ENCODE assay signal across 29 mouse cellular contexts in genomic region chr8:119635958-119636357, GRCm38 (mm10). TPM values are rescaled to one million over a fixed set of nuclear protein-coding genes. Genes with fewer than 3 reads are reported as not detected.
DNase-seq lines count a peak whose midpoint lies in the region; ATAC-seq and TF ChIP-seq lines count a peak whose summit lies in the region.
"Had no signal": no experiment of that assay in that cellular context is flagged by ENCODE, and none has a peak within 500 bp of the region (broad histone marks: within the 10 kb centered on the region; RNA-seq: fewer than 3 reads in every experiment).

No protein-coding gene starts in this region.

- WGBS in hindbrain, embryonic 10.5 days: 54% methylated on average over 2 of the region's 2 CpGs
- WGBS in hindbrain, embryonic 14.5 days: 66% methylated on average over 2 of the region's 2 CpGs
- WGBS in midbrain, embryonic 10.5 days: 68% methylated on average over 2 of the region's 2 CpGs
- WGBS in midbrain, postnatal 0 days: 52% methylated on average over 2 of the region's 2 CpGs

- H3K4me1 ChIP-seq in hindbrain, embryonic 10.5 days (replicated peaks): peaks cover 60% of the 10 kb centered on the region
- peaks cover 2% of the 10 kb centered on the region; the same call in 1 of the 2 replicates for H3K4me1 ChIP-seq in hindbrain, embryonic 14.5 days (replicated peaks; ENCODE audit: control insufficient read depth, insufficient read depth, low read length)
- H3K4me1 ChIP-seq in midbrain, embryonic 10.5 days: peaks cover 41% of the 10 kb centered on the region
- H3K4me1 ChIP-seq in midbrain, postnatal 0 days (ENCODE audit: insufficient read depth, low read length): no peaks in the 10 kb centered on the region
- H3K4me1 ChIP-seq: liver, embryonic 13.5 days had no signal

- no peaks in the 10 kb centered on the region for H3K36me3 ChIP-seq in hindbrain, embryonic 10.5 days
- H3K36me3 ChIP-seq in hindbrain, embryonic 14.5 days (replicated peaks; ENCODE audit: control insufficient read depth, insufficient read depth): no peaks in the 10 kb centered on the region
- H3K36me3 ChIP-seq in midbrain, embryonic 10.5 days: no peaks in the 10 kb centered on the region
- H3K36me3 ChIP-seq in midbrain, postnatal 0 days (ENCODE audit: insufficient read depth, low read length): no peaks in the 10 kb centered on the region
- H3K36me3 ChIP-seq: forebrain, embryonic 12.5 days; intestine, embryonic 15.5 days; liver, embryonic 13.5 days had no signal

- H3K27ac ChIP-seq in hindbrain, embryonic 10.5 days: peak overlapping the region; percentile 57
- H3K27ac ChIP-seq in hindbrain, embryonic 14.5 days: no peak overlapping the region
- peak overlapping the region; percentile 76 for H3K27ac ChIP-seq in midbrain, embryonic 10.5 days (replicated peaks)
- no peak overlapping the region for H3K27ac ChIP-seq in midbrain, postnatal 0 days (ENCODE audit: low read depth, low read length)
- H3K27ac ChIP-seq: forebrain, embryonic 12.5 days; heart, adult 2 months; intestine, embryonic 15.5 days; kidney, postnatal 0 days; liver, embryonic 13.5 days had no signal

- H3K27me3 ChIP-seq in hindbrain, embryonic 10.5 days (ENCODE audit: insufficient read depth, poor library complexity, severe bottlenecking): peaks cover 55% of the 10 kb centered on the region
- H3K27me3 ChIP-seq in hindbrain, embryonic 14.5 days (ENCODE audit: control insufficient read depth, insufficient read depth, low read length): peaks cover 12% of the 10 kb centered on the region
- peaks cover 63% of the 10 kb centered on the region for H3K27me3 ChIP-seq in midbrain, embryonic 10.5 days (ENCODE audit: low read depth, poor library complexity, severe bottlenecking)
- peaks cover 2% of the 10 kb centered on the region; the same call in 1 of the 2 replicates for H3K27me3 ChIP-seq in midbrain, postnatal 0 days (ENCODE audit: insufficient read depth, low read length)

- no peak for TF ChIP-seq CTCF in midbrain, postnatal 0 days (IDR thresholded peaks at IDR 0.05)

- no peak overlapping the region for H3K4me3 ChIP-seq in hindbrain, embryonic 10.5 days
- no peak overlapping the region for H3K4me3 ChIP-seq in hindbrain, embryonic 14.5 days (replicated peaks; ENCODE audit: low read length)
- H3K4me3 ChIP-seq in midbrain, embryonic 10.5 days: no peak overlapping the region
- no peak overlapping the region for H3K4me3 ChIP-seq in midbrain, postnatal 0 days (ENCODE audit: low read depth, low read length)
- H3K4me3 ChIP-seq: forebrain, embryonic 12.5 days; heart, adult 2 months; intestine, embryonic 15.5 days; liver, embryonic 13.5 days had no signal

- no peak for ATAC-seq in hindbrain, embryonic 14.5 days (ENCODE audit: low FRiP score)
- ATAC-seq in midbrain, postnatal 0 days (ENCODE audit: low FRiP score): no peak
- ATAC-seq in granulocyte monocyte progenitor cell, adult 5-6 weeks (replicated peaks; ENCODE audit: poor library complexity, severe bottlenecking): 0 out of 2 replicates have a peak, but pooled peaks have one; percentile 4
- ATAC-seq: activated CD4-positive, CD25-positive, alpha-beta regulatory T cell, adult 4 months; forebrain, postnatal 0 days; hindbrain, postnatal 0 days had no signal

- no peak overlapping the region for H3K4me2 ChIP-seq in hindbrain, embryonic 14.5 days (replicated peaks)
- no peak overlapping the region for H3K4me2 ChIP-seq in midbrain, postnatal 0 days (ENCODE audit: low read depth, low read length, poor library complexity, severe bottlenecking)
- H3K4me2 ChIP-seq: forebrain, embryonic 12.5 days; liver, embryonic 13.5 days; lung, embryonic 14.5 days had no signal

- H3K9me3 ChIP-seq in hindbrain, embryonic 10.5 days: no peaks in the 10 kb centered on the region
- H3K9me3 ChIP-seq in hindbrain, embryonic 14.5 days (ENCODE audit: control insufficient read depth, low read length): no peaks in the 10 kb centered on the region
- H3K9me3 ChIP-seq in midbrain, embryonic 10.5 days (replicated peaks): no peaks in the 10 kb centered on the region
- no peaks in the 10 kb centered on the region for H3K9me3 ChIP-seq in midbrain, postnatal 0 days (ENCODE audit: low read length)
- H3K9me3 ChIP-seq: forebrain, embryonic 12.5 days; intestine, embryonic 15.5 days; liver, embryonic 13.5 days had no signal

- no peak overlapping the region for H3K9ac ChIP-seq in hindbrain, embryonic 14.5 days
- no peak overlapping the region for H3K9ac ChIP-seq in midbrain, postnatal 0 days (replicated peaks; ENCODE audit: low read length, poor library complexity, severe bottlenecking)
- H3K9ac ChIP-seq: forebrain, embryonic 12.5 days; forebrain, postnatal 0 days; intestine, embryonic 15.5 days; liver, embryonic 13.5 days had no signal

- DNase-seq in adrenal gland, adult 2 months: peak; percentile 47
- DNase-seq in adrenal gland, postnatal 36 days: no peak
- DNase-seq in hindbrain, embryonic 10.5 days (ENCODE audit: low spot score): no peak
- DNase-seq in hindbrain, embryonic 14.5 days (ENCODE audit: low spot score): no peak
- no peak for DNase-seq in midbrain, embryonic 10.5 days (ENCODE audit: low spot score)
- DNase-seq in midbrain, postnatal 0 days (ENCODE audit: low spot score): no peak
- DNase-seq in heart, postnatal 25 days (ENCODE audit: low spot score): no peak
- DNase-seq: adrenal gland, adult 8-10 months; forebrain, postnatal 0 days; liver, embryonic 13.5 days; thymus, adult 2 months; thymus, postnatal 36 days had no signal

- intact Hi-C loops in heart, postnatal 25 days (cut with DNase I): no loop called here

RNA-seq across cellular contexts. Expression of gene Kcng4, which starts 0.5 kb away (rescaled TPM):
- under 1 TPM; 0.45 to 0.66 TPM for total RNA-seq in adrenal gland, adult 2 months (2021)
- polyA plus RNA-seq in adrenal gland, adult 2 months (2012; rRNA removed): 1.2 and 1.6 TPM in 2 replicates
- total RNA-seq in adrenal gland, postnatal 36 days (2021): under 1 TPM; 0.30 to 0.33 TPM
- polyA plus RNA-seq in hindbrain, embryonic 10.5 days (2016; fragmentation: Nextera tagmentation; extraction: Ambion mirVana): 0.16 and 0.29 TPM in 2 replicates
- 0.09 and 0.16 TPM in 2 replicates for polyA plus RNA-seq in hindbrain, embryonic 14.5 days (2014; fragmentation: Nextera tagmentation; extraction: Ambion mirVana)
- polyA plus RNA-seq in midbrain, embryonic 10.5 days (2016; fragmentation: Nextera tagmentation; extraction: Ambion mirVana): 0.19 and 0.52 TPM in 2 replicates
- total RNA-seq in midbrain, postnatal 0 days (2014; rRNA removed): 0.61 and 1.6 TPM in 2 replicates
- 0.27 and 0.28 TPM in 2 replicates for polyA plus RNA-seq in midbrain, postnatal 0 days (2015; fragmentation: Nextera tagmentation; extraction: Ambion mirVana)
- not detected in 2 replicates for total RNA-seq in granulocyte monocyte progenitor cell, adult 5-6 weeks (2014; fragmentation: Nextera tagmentation)
- not detected in 2 replicates for total RNA-seq in granulocyte monocyte progenitor cell, adult 5-6 weeks (2017)
- under 1 TPM; 0.06 to 0.16 TPM for total RNA-seq in heart, postnatal 25 days (2021)
- total RNA-seq: CH12.LX; common myeloid progenitor, adult 5-6 weeks; left cerebral cortex, postnatal 4 days; neutrophil, adult 5-6 weeks had no signal
- polyA plus RNA-seq: activated CD4-positive, CD25-positive, alpha-beta regulatory T cell, adult 4 months; C2C12; heart, embryonic 14.5 days; liver, embryonic 13.5 days; lung, embryonic 14.5 days had no signal

RNA-seq across cellular contexts. Expression of gene Adad2, which starts 23.4 kb away (rescaled TPM):
- total RNA-seq in adrenal gland, adult 2 months (2021): not detected
- polyA plus RNA-seq in adrenal gland, adult 2 months (2012; rRNA removed): not detected in 2 replicates
- total RNA-seq in adrenal gland, postnatal 36 days (2021): not detected
- 0.16 and 0.41 TPM in 2 replicates for polyA plus RNA-seq in hindbrain, embryonic 10.5 days (2016; fragmentation: Nextera tagmentation; extraction: Ambion mirVana)
- polyA plus RNA-seq in hindbrain, embryonic 14.5 days (2014; fragmentation: Nextera tagmentation; extraction: Ambion mirVana): not detected in 2 replicates
- 0.28 TPM in 1 of 2 replicates, not detected in the other for polyA plus RNA-seq in midbrain, embryonic 10.5 days (2016; fragmentation: Nextera tagmentation; extraction: Ambion mirVana)
- total RNA-seq in midbrain, postnatal 0 days (2014; rRNA removed): 0.33 and 1.0 TPM in 2 replicates
- 0.22 and 0.23 TPM in 2 replicates for polyA plus RNA-seq in midbrain, postnatal 0 days (2015; fragmentation: Nextera tagmentation; extraction: Ambion mirVana)
- not detected in 2 replicates for total RNA-seq in granulocyte monocyte progenitor cell, adult 5-6 weeks (2014; fragmentation: Nextera tagmentation)
- not detected in 2 replicates for total RNA-seq in granulocyte monocyte progenitor cell, adult 5-6 weeks (2017)
- total RNA-seq in heart, postnatal 25 days (2021): not detected
- total RNA-seq: adrenal gland, adult 8-10 months; CH12.LX; common myeloid progenitor, adult 5-6 weeks; forebrain, postnatal 0 days; heart, adult 2 months; heart, postnatal 14 days; neutrophil, adult 5-6 weeks had no signal
- polyA plus RNA-seq: activated CD4-positive, CD25-positive, alpha-beta regulatory T cell, adult 4 months; C2C12; heart, adult 2 months; heart, embryonic 14.5 days; intestine, embryonic 15.5 days; kidney, adult 2 months; kidney, postnatal 0 days; liver, embryonic 13.5 days; lung, embryonic 14.5 days; neural tube, embryonic 11.5 days had no signal

RNA-seq across cellular contexts. Expression of gene Wfdc1, which starts 30.2 kb away (rescaled TPM):
- total RNA-seq in adrenal gland, adult 2 months (2021): 10 to 100 TPM; 17.0 to 21.0 TPM
- polyA plus RNA-seq in adrenal gland, adult 2 months (2012; rRNA removed): 41.3 and 51.7 TPM in 2 replicates
- total RNA-seq in adrenal gland, postnatal 36 days (2021): 10 to 100 TPM in 1 of 2 experiments, 1 to 10 TPM in 1; 9.7 to 15.6 TPM
- polyA plus RNA-seq in hindbrain, embryonic 10.5 days (2016; fragmentation: Nextera tagmentation; extraction: Ambion mirVana): 9.6 and 11.6 TPM in 2 replicates
- 5.5 and 6.1 TPM in 2 replicates for polyA plus RNA-seq in hindbrain, embryonic 14.5 days (2014; fragmentation: Nextera tagmentation; extraction: Ambion mirVana)
- 20.5 and 32.9 TPM in 2 replicates for polyA plus RNA-seq in midbrain, embryonic 10.5 days (2016; fragmentation: Nextera tagmentation; extraction: Ambion mirVana)
- 8.5 and 13.5 TPM in 2 replicates for total RNA-seq in midbrain, postnatal 0 days (2014; rRNA removed)
- 11.6 and 11.8 TPM in 2 replicates for polyA plus RNA-seq in midbrain, postnatal 0 days (2015; fragmentation: Nextera tagmentation; extraction: Ambion mirVana)
- not detected in 2 replicates for total RNA-seq in granulocyte monocyte progenitor cell, adult 5-6 weeks (2014; fragmentation: Nextera tagmentation)
- total RNA-seq in granulocyte monocyte progenitor cell, adult 5-6 weeks (2017): not detected in 2 replicates
- total RNA-seq in heart, postnatal 25 days (2021): 10 to 100 TPM; 45.5 to 49.2 TPM
- total RNA-seq: CH12.LX; common myeloid progenitor, adult 5-6 weeks; neutrophil, adult 5-6 weeks had no signal
- polyA plus RNA-seq: activated CD4-positive, CD25-positive, alpha-beta regulatory T cell, adult 4 months; C2C12 had no signal

RNA-seq across cellular contexts. Expression of gene Taf1c, which starts 30.9 kb away (rescaled TPM):
- total RNA-seq in adrenal gland, adult 2 months (2021): 10 to 100 TPM; 10.7 to 12.5 TPM
- 41.3 and 46.2 TPM in 2 replicates for polyA plus RNA-seq in adrenal gland, adult 2 months (2012; rRNA removed)
- total RNA-seq in adrenal gland, postnatal 36 days (2021): 10 to 100 TPM; 11.4 to 12.5 TPM
- 16.8 and 17.4 TPM in 2 replicates for polyA plus RNA-seq in hindbrain, embryonic 10.5 days (2016; fragmentation: Nextera tagmentation; extraction: Ambion mirVana)
- polyA plus RNA-seq in hindbrain, embryonic 14.5 days (2014; fragmentation: Nextera tagmentation; extraction: Ambion mirVana): 13.3 and 14.0 TPM in 2 replicates
- polyA plus RNA-seq in midbrain, embryonic 10.5 days (2016; fragmentation: Nextera tagmentation; extraction: Ambion mirVana): 15.3 and 16.7 TPM in 2 replicates
- 20.1 and 22.5 TPM in 2 replicates for total RNA-seq in midbrain, postnatal 0 days (2014; rRNA removed)
- 9.6 and 10.2 TPM in 2 replicates for polyA plus RNA-seq in midbrain, postnatal 0 days (2015; fragmentation: Nextera tagmentation; extraction: Ambion mirVana)
- 3.0 and 13.8 TPM in 2 replicates for total RNA-seq in granulocyte monocyte progenitor cell, adult 5-6 weeks (2014; fragmentation: Nextera tagmentation)
- total RNA-seq in granulocyte monocyte progenitor cell, adult 5-6 weeks (2017): 6.8 and 11.0 TPM in 2 replicates
- total RNA-seq in heart, postnatal 25 days (2021): 1 to 10 TPM; 2.9 to 4.2 TPM

Comparison
In these comparisons a context has a peak if more than half of its experiments do, and no peak if none do; other contexts are left out.
1. H3K27ac ChIP-seq: peak in hindbrain, embryonic 10.5 days (single experiment) and midbrain, embryonic 10.5 days (single experiment); none in hindbrain, embryonic 14.5 days (single experiment) and midbrain, postnatal 0 days (single experiment).